Mouse (Mus musculus) erythroblast, embryonic 14.5 days (primary cell): ENCODE results near the gene Fgfr4.

Experiments used
- GATA1 ChIP-seq: IDR thresholded peaks from 2 replicates; pipeline ENCODE4 v1.6.1; 2012; ENCODE audit warnings: low read length, inconsistent platforms, mixed read lengths
- TAL1 ChIP-seq: IDR thresholded peaks from 3 replicates; pipeline ENCODE4 v1.6.1; 2012; ENCODE audit warnings: low read length, inconsistent platforms, mixed read lengths

- peak; percentile 45; the same call in 1 of the 2 replicates for TF ChIP-seq GATA1
- no peak for TF ChIP-seq TAL1
These were observed 37.2 kb downstream of the Fgfr4 start for GRCm38 (mm10) chr13:55189531-55190107.
